Mouse (Mus musculus): Measurements from ENCODE around the gene Gm11939.
"Not testable (repeated sequence)": the region's sequence is repeated elsewhere in the genome, so short reads cannot be mapped to it uniquely, and the experiment has no call there.

Gene Gm11939

GRCm38 (mm10) chr11:99559366-99559765, at the start of gene Gm11939:
TSS of gene Gm11939 (minus strand) at chr11:99559466.
- no peak for DNase-seq (ENCODE audit: low spot score)

DNA sequence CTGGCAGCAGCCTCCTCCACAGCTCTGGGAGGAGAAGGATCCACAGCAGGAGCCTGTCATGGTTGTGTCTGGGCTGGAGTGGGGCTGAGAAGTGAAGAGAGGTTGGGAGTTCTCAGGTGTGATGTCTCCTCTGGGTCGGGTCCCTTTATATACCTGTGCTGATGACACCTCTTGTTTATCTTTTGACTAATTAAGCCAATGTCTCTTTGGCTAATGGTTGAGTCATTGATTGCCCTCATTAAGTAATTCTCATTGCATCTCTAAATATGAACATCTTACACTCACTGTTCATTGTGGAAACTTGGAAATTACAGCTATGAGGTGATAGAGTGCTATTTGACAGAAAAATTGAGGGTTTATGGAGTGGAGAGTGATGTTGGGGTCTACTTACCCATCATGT, 43.9 kb upstream of the Gm11939 start, which contains the start of gene Gm11938:
Gene Gm11938 (minus strand): TSS at position 101 of the 400 bp plus-strand sequence.
- not testable (repeated sequence) for DNase-seq (ENCODE audit: low spot score)

DNA sequence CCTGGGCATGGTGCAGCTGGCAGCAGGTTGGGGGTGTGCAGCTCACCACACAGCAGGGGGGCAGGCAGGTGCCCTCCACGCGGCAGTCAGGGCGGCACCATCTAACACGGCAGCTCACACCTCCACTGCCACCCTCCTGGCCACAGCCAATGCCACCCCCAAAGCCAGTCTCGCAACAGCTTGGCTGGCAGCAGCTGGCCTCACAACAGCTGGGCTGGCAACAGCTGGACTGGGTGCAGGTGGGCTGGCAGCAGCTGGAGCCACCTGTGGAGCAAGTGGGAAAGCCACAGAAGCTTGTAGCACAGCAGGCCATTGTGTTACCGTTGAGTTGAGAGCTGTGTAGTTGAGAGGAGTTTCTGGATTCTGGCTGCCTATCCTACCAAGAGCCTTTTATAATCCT, 38.5 kb upstream of the Gm11939 start, which contains the start of gene Krtap9-3:
Gene Krtap9-3 (minus strand): TSS at position 364 of the 400 bp plus-strand sequence.
- not testable (repeated sequence) for DNase-seq (ENCODE audit: low spot score)

GRCm38 (mm10) chr11:99590981-99591380, 31.7 kb upstream of the Gm11939 start, which contains the start of gene Krtap1-3:
TSS of gene Krtap1-3 (minus strand) at chr11:99591339.
- no peak for DNase-seq (ENCODE audit: low spot score)

- no peak for DNase-seq (ENCODE audit: low spot score)
These were observed 25.8 kb upstream of the Gm11939 start for GRCm38 (mm10) chr11:99585096-99585495.

- no peak for DNase-seq (ENCODE audit: low spot score)
These were observed 24.0 kb upstream of the Gm11939 start, which contains the start of gene Krtap1-4 for GRCm38 (mm10) chr11:99583245-99583704. TSS of gene Krtap1-4 (minus strand) at chr11:99583654.

GRCm38 (mm10) chr11:99581564-99581963, 22.3 kb upstream of the Gm11939 start:
- no peak for DNase-seq (ENCODE audit: low spot score)

DNA sequence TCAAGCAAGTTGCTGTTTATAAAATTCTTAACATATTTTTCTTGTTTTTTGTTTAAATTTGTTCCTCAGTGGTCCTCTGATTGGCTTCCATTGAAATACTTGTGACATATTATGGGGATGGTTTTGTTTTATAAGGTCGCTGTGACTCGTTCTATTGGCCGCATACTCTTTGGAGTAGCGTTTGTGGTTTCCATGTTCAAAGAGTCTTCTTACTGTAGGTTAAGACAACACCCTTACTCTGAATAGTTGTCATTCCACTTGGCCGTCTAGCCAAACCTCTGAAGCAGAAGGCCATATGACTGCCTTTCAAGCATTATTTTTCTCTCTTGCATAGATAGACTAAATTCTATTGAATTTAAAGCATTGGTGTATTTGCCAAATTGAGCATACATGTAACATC, 21.8 kb upstream of the Gm11939 start:
- no peak for DNase-seq (ENCODE audit: low spot score)

DNA sequence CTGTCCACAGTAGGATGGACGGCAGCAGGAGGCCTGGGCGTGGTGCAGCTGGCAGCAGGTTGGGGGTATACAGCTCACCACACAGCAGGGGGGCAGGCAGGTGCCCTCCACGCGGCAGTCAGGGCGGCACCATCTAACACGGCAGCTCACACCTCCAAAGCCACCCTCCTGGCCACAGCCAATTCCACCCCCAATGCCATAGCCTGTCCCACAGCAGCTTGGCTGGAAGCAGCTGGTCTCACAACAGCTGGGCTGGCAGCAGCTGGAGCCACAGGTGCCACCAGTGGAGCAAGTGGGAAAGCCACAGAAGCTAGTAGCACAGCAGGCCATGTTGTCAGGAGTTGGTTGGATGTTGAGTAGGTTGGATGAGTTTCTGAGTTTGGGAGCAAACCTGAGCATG, 21.4 kb upstream of the Gm11939 start, which contains the start of gene Krtap1-5:
Gene Krtap1-5 (minus strand): TSS at position 381 of the 400 bp plus-strand sequence.
- no peak for DNase-seq (ENCODE audit: low spot score)

- DNase-seq (ENCODE audit: low spot score) = peak; percentile 72
These were observed 14.8 kb upstream of the Gm11939 start for GRCm38 (mm10) chr11:99574106-99574505.

- no peak for DNase-seq (ENCODE audit: low spot score)
These were observed 13.9 kb upstream of the Gm11939 start for GRCm38 (mm10) chr11:99573164-99573563.

DNA sequence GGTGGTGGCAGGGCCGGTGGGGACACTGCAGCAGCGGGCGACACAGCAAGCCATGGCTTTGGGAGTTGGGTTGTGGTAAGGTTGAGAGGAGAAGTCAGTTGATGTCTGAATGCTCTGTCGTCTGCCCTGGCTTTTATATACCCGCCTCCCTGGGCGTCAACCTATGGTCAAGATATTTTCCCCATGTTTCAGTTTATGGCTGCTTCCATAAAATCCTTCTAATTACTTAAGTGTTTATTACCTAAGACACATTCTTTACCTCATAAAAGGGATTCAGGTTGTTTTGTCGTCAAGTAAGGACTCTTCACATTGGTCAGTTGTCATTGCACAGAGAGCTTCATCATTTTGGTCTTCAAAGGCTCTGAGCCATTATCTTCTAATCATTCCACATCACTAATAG, 7.3 kb upstream of the Gm11939 start, which contains the start of gene Krtap3-1:
Gene Krtap3-1 (minus strand): TSS at position 101 of the 400 bp plus-strand sequence.
- DNase-seq (ENCODE audit: low spot score) = no peak

DNA sequence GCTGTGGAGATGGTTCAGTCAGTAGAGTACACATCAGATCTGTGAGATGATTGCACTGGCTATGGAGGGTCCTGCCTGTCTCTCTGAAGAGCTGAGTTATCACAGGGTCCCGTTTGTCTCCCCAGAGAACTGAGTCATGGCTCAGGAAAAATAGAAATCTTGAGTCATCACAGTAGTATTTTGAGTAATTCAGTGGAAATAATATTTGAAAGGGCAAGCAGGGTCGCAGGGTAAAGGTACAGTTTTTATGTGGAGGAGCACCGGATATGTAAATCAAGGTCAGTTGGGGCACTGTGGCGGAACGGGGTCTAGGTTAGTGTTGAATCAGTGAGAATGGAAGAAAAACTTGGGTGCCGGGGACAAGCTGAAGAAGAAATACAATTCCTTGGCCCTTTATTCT, 3.3 kb upstream of the Gm11939 start:
- no peak for DNase-seq (ENCODE audit: low spot score)

- no peak for DNase-seq (ENCODE audit: low spot score)
These were observed 1.1 kb downstream of the Gm11939 start for GRCm38 (mm10) chr11:99557976-99558745.

- DNase-seq (ENCODE audit: low spot score) = no peak
These were observed 2.5 kb downstream of the Gm11939 start, which contains the start of gene Krtap3-2 for GRCm38 (mm10) chr11:99556753-99557152. TSS of gene Krtap3-2 (minus strand) at chr11:99556853.

- DNase-seq (ENCODE audit: low spot score) = no peak
These were observed 3.1 kb downstream of the Gm11939 start for GRCm38 (mm10) chr11:99556195-99556594.

DNA sequence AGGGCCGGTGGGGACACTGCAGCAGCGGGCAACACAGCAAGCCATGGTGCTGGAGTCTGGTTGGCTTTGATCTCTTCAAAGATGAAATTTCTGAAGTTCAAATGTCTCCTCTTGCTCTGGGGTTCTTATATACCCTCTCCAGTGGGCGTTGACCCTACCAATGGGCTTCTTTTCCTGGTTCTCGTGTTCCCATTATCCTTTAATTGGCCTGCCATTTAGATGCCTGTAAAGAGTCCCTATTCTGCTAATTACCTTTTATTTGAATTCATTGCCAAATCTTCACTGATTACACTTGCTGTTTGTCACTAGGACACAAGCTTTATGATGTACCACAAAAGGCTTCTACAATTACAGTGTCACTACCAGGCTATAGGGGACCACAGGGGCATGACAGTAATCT, 8.5 kb downstream of the Gm11939 start, which contains the start of gene Krtap3-3:
Gene Krtap3-3 (minus strand): TSS at position 101 of the 400 bp plus-strand sequence.
- no peak for DNase-seq (ENCODE audit: low spot score)

- DNase-seq (ENCODE audit: low spot score) = no peak
These were observed 11.4 kb downstream of the Gm11939 start for GRCm38 (mm10) chr11:99547892-99548291.

- DNase-seq (ENCODE audit: low spot score) = peak; percentile 56
These were observed 19.5 kb downstream of the Gm11939 start for GRCm38 (mm10) chr11:99539721-99540120.

DNA sequence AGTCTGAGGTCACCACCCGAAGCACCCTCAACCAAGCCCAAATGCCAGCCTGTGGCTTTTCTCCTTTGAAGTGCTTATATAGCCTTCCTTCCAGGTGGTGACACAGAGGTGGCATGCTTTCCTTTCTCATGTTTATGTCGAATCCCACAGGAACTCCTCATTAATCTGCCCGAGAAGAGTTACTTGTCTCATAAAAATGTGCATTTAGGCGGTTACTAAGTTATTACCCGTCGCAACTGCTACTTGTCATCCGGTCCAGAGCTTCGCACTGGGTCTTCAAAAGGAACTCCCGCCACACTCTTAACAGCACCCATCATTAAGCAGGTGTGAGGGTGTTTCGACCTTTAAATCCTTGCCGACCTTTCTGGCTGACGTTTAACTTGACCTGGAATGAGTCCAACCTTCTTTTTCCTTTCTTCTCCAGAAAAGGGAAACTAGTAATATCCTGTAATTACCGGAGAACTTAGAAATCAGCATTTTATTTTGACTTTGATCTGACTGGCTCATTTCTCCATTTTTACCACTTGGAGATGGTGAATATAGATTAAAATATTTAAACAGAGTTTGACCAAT, 37.9 kb downstream of the Gm11939 start, which contains the start of gene Krt39:
Gene Krt39 (minus strand): TSS at position 51 of the 573 bp plus-strand sequence.
- no peak for DNase-seq (ENCODE audit: low spot score)

GRCm38 (mm10) chr11:99514098-99514497, 45.2 kb downstream of the Gm11939 start:
- no peak for DNase-seq (ENCODE audit: low spot score)
